Mouse (Mus musculus) limb, embryonic 11.5 days (tissue): ENCODE measurements around the gene Kcnt1. TPM values are rescaled to one million over a fixed set of nuclear protein-coding genes. Genes with fewer than 3 reads are reported as not detected.

Experiments used
- ATAC-seq: fragments of 200-750 bp; cut with Nextera tagmentation; 2 replicates; pipeline ENCODE4 v1.8.0; 2017; ENCODE audit warnings: low read depth; ENCODE audit not compliant: insufficient number of reproducible peaks, low FRiP score, low TSS enrichment
- DNase-seq: peaks from one replicate; pipeline ENCODE4 v3.0.0-alpha.2; 2015; ENCODE audit warnings: low spot score
- H3K27ac ChIP-seq: fragments of 300-500 bp; sonication (generic); replicated peaks from 2 replicates; pipeline ENCODE4 v1.5.1; 2014; ENCODE audit warnings: low read depth, mild to moderate bottlenecking, low read length
- H3K27me3 ChIP-seq: fragments of 300-500 bp; sonication (generic); 2 replicates; pipeline ENCODE4 v1.6.1; 2014; ENCODE audit warnings: mild to moderate bottlenecking, low read length, mixed read lengths; ENCODE audit not compliant: control insufficient read depth, insufficient read depth
- H3K36me3 ChIP-seq: fragments of 300-500 bp; sonication (generic); 2 replicates; pipeline ENCODE4 v1.6.1; 2014; ENCODE audit warnings: mild to moderate bottlenecking, low read length, moderate library complexity, mixed read lengths; ENCODE audit not compliant: control insufficient read depth, insufficient read depth
- H3K4me1 ChIP-seq: fragments of 300-500 bp; sonication (generic); 2 replicates; pipeline ENCODE4 v1.6.1; 2014; ENCODE audit warnings: low read length, mixed read lengths; ENCODE audit not compliant: control insufficient read depth, insufficient read depth
- H3K4me2 ChIP-seq: fragments of 300-500 bp; sonication (generic); 2 replicates; pipeline ENCODE4 v1.6.1; 2014; ENCODE audit warnings: low read depth, mild to moderate bottlenecking, moderate library complexity; ENCODE audit not compliant: severe bottlenecking
- H3K4me3 ChIP-seq: fragments of 300-500 bp; sonication (generic); 2 replicates; pipeline ENCODE4 v1.5.1; 2014; ENCODE audit warnings: low read depth, low read length
- H3K9ac ChIP-seq: fragments of 300-500 bp; sonication (generic); 2 replicates; pipeline ENCODE4 v1.6.1; 2014; ENCODE audit warnings: mild to moderate bottlenecking, low read length
- H3K9me3 ChIP-seq: fragments of 300-500 bp; sonication (generic); 2 replicates; pipeline ENCODE4 v1.6.1; 2016; ENCODE audit warnings: low read length; ENCODE audit not compliant: control insufficient read depth
- WGBS: fragments of 180-500 bp; shearing (Covaris S2); extraction: QIAGEN DNeasy Blood & Tissue Kit; methylation state at CpG from one replicate; pipeline ENCODE4 v1.1.7; 2014; 5-methylcytosine and 5-hydroxymethylcytosine counted together
- polyA plus RNA-seq: library from polyadenylated mRNA; unstranded; fragments of >200 nt; fragmentation: Nextera tagmentation; extraction: Ambion mirVana; gene quantifications from 2 replicates; pipeline ENCODE4 v1.2.1, GENCODE M21; 2014

The Kcnt1 gene
- polyA plus RNA-seq, 1 experiment from 2014 or later: 0.13 TPM

- no peaks in the 10 kb centered on the region for H3K9me3 ChIP-seq
- no peak overlapping the region for H3K4me3 ChIP-seq
- H3K9ac ChIP-seq: no peak overlapping the region
- DNase-seq (no peak), ATAC-seq (no peak)
- no peak overlapping the region for H3K27ac ChIP-seq
- H3K36me3 ChIP-seq: no peaks in the 10 kb centered on the region
- peaks cover 27% of the 10 kb centered on the region for H3K27me3 ChIP-seq
- H3K4me1 ChIP-seq: 0 out of 2 replicates have a peak, but pooled peaks cover 2% of the 10 kb centered on the region
- WGBS: 67% methylated on average over 5 of the region's 5 CpGs
- H3K4me2 ChIP-seq: no peak overlapping the region
Measured at GRCm38 (mm10) chr2:25862696-25863270, 751 bp upstream of the Kcnt1 start.

- H3K27me3 ChIP-seq: peaks cover 27% of the 10 kb centered on the region
Measured at GRCm38 (mm10) chr2:25864230-25864629, 696 bp downstream of the Kcnt1 start.

DNA sequence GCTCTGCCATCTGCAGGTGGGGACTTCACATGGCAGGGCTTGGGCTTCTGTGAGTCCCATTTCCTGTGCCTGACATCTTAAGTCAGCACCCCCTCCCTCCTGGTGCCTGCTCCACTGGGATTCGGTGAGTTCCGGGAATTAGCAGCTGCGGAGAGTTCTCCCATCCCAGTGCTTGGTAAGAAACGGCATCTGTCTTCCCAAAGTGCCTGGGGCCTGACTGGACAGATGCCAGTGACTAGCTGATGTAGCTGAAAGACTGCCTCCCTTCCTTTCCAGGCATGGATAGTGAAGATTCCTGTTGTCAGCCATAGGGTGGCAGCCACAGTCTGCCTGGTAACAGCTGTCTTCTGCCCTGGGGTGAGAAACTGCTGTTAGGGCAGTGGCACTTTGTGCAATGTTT lies 1.9 kb downstream of the Kcnt1 start:
- no peaks in the 10 kb centered on the region for H3K9me3 ChIP-seq
- 0 out of 2 replicates have a peak, but pooled peaks cover 2% of the 10 kb centered on the region for H3K4me1 ChIP-seq
- H3K27ac ChIP-seq: no peak overlapping the region
- H3K9ac ChIP-seq: no peak overlapping the region
- ATAC-seq (no peak), DNase-seq (no peak)
- peaks cover 27% of the 10 kb centered on the region for H3K27me3 ChIP-seq
- H3K4me2 ChIP-seq: no peak overlapping the region
- no peaks in the 10 kb centered on the region for H3K36me3 ChIP-seq
- 8% methylated on average over 4 of the region's 4 CpGs for WGBS
- H3K4me3 ChIP-seq: no peak overlapping the region

More at GRCm38 (mm10) chr2:25864230-25864629, 696 bp downstream of the Kcnt1 start:
- H3K27ac ChIP-seq: no peak overlapping the region
- no peaks in the 10 kb centered on the region for H3K9me3 ChIP-seq
- ATAC-seq (no peak), DNase-seq (peak; percentile 24)
- H3K36me3 ChIP-seq: no peaks in the 10 kb centered on the region
- no peak overlapping the region for H3K4me3 ChIP-seq
- no peak overlapping the region for H3K9ac ChIP-seq
- 8% methylated on average over 18 of the region's 18 CpGs for WGBS
- H3K4me2 ChIP-seq: peak overlapping the region; percentile 81
- H3K4me1 ChIP-seq: 0 out of 2 replicates have a peak, but pooled peaks cover 2% of the 10 kb centered on the region

- no peaks in the 10 kb centered on the region for H3K36me3 ChIP-seq
- no peak overlapping the region for H3K4me2 ChIP-seq
- no peaks in the 10 kb centered on the region for H3K9me3 ChIP-seq
- no peak for ATAC-seq
- H3K4me3 ChIP-seq: no peak overlapping the region
- peaks cover 27% of the 10 kb centered on the region for H3K27me3 ChIP-seq
- no peak for DNase-seq
- 0 out of 2 replicates have a peak, but pooled peaks cover 2% of the 10 kb centered on the region for H3K4me1 ChIP-seq
- 61% methylated on average over 5 of the region's 5 CpGs for WGBS
- no peak overlapping the region for H3K27ac ChIP-seq
- no peak overlapping the region for H3K9ac ChIP-seq
Measured at GRCm38 (mm10) chr2:25866656-25867055, 3.1 kb downstream of the Kcnt1 start.

GRCm38 (mm10) chr2:25877250-25877735 lies 13.8 kb downstream of the Kcnt1 start:
- Histone ChIP-seq H3K36me3 (no peaks in the 10 kb centered on the region), H3K4me3 (peak overlapping the region; percentile 27), H3K27ac (no peak overlapping the region), H3K9ac (no peak overlapping the region), H3K4me1 (no peaks in the 10 kb centered on the region; the same call in 1 of the 2 replicates), H3K9me3 (no peaks in the 10 kb centered on the region), H3K4me2 (peak overlapping the region; percentile 64), H3K27me3 (peaks cover 23% of the 10 kb centered on the region)
- 32% methylated on average over 7 of the region's 7 CpGs for WGBS
- ATAC-seq (no peak), DNase-seq (no peak)

- Histone ChIP-seq H3K4me3 (peak overlapping the region; percentile 27), H3K27me3 (peaks cover 23% of the 10 kb centered on the region), H3K9ac (peak overlapping the region; percentile 53; the same call in 1 of the 2 replicates), H3K9me3 (no peaks in the 10 kb centered on the region), H3K36me3 (no peaks in the 10 kb centered on the region), H3K4me1 (no peaks in the 10 kb centered on the region; the same call in 1 of the 2 replicates), H3K27ac (no peak overlapping the region), H3K4me2 (peak overlapping the region; percentile 64)
- 3% methylated on average over 48 of the region's 49 CpGs for WGBS
- peak; percentile 22 for DNase-seq
- no peak for ATAC-seq
Measured at GRCm38 (mm10) chr2:25877736-25878268, 14.3 kb downstream of the Kcnt1 start.

DNA sequence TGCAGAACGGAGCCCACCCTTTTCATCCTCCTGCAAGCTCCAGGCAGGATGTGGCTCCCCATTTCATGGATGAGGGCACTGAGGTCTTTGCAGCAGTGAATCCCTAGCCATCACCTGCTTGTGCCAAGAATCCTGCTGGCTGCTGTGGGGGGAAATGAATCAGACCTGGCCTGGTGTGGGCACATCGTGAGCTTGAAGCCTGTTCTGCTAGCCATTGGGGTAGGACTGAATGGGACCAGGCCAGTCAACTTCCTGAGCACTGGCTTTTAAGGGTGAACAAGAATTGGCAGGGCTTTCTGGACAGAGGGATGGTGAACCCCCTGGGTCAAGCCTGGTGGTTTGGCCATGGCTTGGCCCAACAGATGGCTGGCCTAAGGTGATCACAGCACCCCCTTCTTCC lies 15.0 kb downstream of the Kcnt1 start:
- H3K4me1 ChIP-seq: no peaks in the 10 kb centered on the region; the same call in 1 of the 2 replicates
- no peaks in the 10 kb centered on the region for H3K36me3 ChIP-seq
- no peaks in the 10 kb centered on the region for H3K9me3 ChIP-seq
- ATAC-seq (no peak), DNase-seq (no peak)
- H3K27me3 ChIP-seq: peaks cover 23% of the 10 kb centered on the region
- H3K4me2 ChIP-seq: no peak overlapping the region
- H3K4me3 ChIP-seq: no peak overlapping the region
- no peak overlapping the region for H3K27ac ChIP-seq
- no peak overlapping the region for H3K9ac ChIP-seq
- WGBS: 78% methylated on average over 2 of the region's 2 CpGs

DNA sequence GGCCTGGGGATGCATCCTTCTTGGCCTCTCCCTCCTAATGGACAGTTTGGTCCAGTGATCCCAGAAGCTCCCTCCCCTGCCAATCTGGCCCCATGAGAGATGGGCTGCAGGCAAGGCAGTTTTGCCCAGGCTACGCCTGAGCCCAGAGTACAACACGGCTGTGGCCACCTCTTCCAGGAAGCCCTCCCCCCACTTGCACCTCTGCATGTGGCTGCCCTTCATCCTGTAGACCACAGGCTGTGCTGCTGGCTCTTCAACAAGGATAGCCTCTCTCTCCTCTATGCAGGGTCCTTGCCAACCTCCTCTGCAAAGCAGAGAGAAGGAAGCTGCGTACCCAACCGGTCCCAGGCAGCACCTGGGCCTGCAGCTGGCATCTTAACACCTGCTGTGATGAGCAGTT lies 15.5 kb downstream of the Kcnt1 start:
- H3K27me3 ChIP-seq: peaks cover 23% of the 10 kb centered on the region
- 61% methylated on average over 4 of the region's 4 CpGs for WGBS

More for the DNA sequence above, 15.5 kb downstream of the Kcnt1 start:
- Histone ChIP-seq H3K9ac (no peak overlapping the region), H3K4me1 (no peaks in the 10 kb centered on the region; the same call in 1 of the 2 replicates), H3K4me2 (no peak overlapping the region), H3K4me3 (no peak overlapping the region), H3K9me3 (no peaks in the 10 kb centered on the region), H3K27ac (no peak overlapping the region), H3K36me3 (no peaks in the 10 kb centered on the region)
- no peak for DNase-seq
- no peak for ATAC-seq
